Mouse (Mus musculus) liver, postnatal 0 days (tissue): ENCODE measurements around the gene Cnnm3.

Source experiments
- CTCF ChIP-seq: sonication (generic); IDR thresholded peaks from 2 replicates; pipeline ENCODE4 v1.5.1; 2016; ENCODE audit warnings: antibody characterized with exemption, low read depth
- EP300 ChIP-seq: IDR thresholded peaks from 2 replicates; pipeline ENCODE4 v1.6.1; 2016; ENCODE audit warnings: antibody characterized with exemption, low read depth, mild to moderate bottlenecking

DNA sequence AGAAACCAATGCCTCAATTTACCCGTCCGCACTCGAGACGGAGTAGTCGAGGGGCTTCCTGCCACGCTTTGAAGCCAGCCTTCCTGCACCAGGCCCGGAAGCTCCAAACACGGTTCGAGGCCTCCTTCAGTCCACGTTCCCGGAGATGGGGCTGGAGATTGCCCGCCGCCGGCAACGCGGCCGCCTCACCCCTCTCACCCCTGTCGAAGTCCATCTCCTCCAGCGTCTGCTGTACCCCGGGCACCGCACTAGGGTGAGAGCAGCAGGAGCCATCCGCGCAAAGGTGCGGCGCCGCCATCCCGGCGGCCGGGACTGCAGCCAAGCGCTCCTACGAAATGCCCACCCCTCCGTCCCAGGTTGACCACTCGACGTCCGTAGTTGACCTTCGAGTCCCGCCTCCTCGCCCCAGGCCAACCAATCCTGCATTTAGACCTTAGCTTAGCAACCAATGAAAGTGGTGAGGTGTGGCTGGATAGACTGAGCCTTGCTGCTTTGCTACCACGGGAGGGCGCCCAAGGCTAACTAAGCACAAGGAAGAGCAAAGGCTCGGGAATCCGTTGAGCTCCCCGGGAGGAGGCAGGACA lies 35.3 kb downstream of the Cnnm3 start, which contains the start of gene Ankrd39:
- TF ChIP-seq EP300: peak; percentile 39; the same call in 1 of the 2 replicates
- TF ChIP-seq CTCF: peak; percentile 100
